Comparison of ENCODE assay signal across 8 mouse cellular contexts in genomic region chr6:41118201-41118976, GRCm38 (mm10).
A peak's percentile ranks its signal among the peaks of the same experiment; 100 is the strongest.
DNase-seq lines count a peak whose midpoint lies in the region; ATAC-seq lines count a peak whose summit lies in the region.

No protein-coding gene starts in this region.

- no peak overlapping the region for H3K27ac ChIP-seq in embryonic facial prominence, embryonic 11.5 days (replicated peaks; ENCODE audit: low read depth, low read length)
- no peak overlapping the region for H3K27ac ChIP-seq in heart, embryonic 15.5 days
- no peak overlapping the region for H3K27ac ChIP-seq in liver, embryonic 16.5 days (ENCODE audit: low read length)
- no peak overlapping the region for H3K27ac ChIP-seq in neural tube, embryonic 12.5 days

- no peak overlapping the region for H3K9ac ChIP-seq in embryonic facial prominence, embryonic 11.5 days (replicated peaks; ENCODE audit: low read length)
- no peak overlapping the region for H3K9ac ChIP-seq in heart, embryonic 15.5 days
- H3K9ac ChIP-seq in liver, embryonic 16.5 days (ENCODE audit: low read depth, low read length): no peak overlapping the region
- no peak overlapping the region for H3K9ac ChIP-seq in neural tube, embryonic 12.5 days

- no peaks in the 10 kb centered on the region for H3K9me3 ChIP-seq in embryonic facial prominence, embryonic 11.5 days (replicated peaks; ENCODE audit: control insufficient read depth, low read length)
- H3K9me3 ChIP-seq in heart, embryonic 15.5 days (replicated peaks): no peaks in the 10 kb centered on the region
- no peaks in the 10 kb centered on the region for H3K9me3 ChIP-seq in liver, embryonic 16.5 days (replicated peaks; ENCODE audit: control insufficient read depth, low read length)
- no peaks in the 10 kb centered on the region for H3K9me3 ChIP-seq in neural tube, embryonic 12.5 days

- peak; percentile 76 to 83 for DNase-seq in CD8-positive naive resting alpha-beta T cell, adult 2 months (ENCODE audit: low read depth in 2 of 2, low spot score in 2 of 2)
- DNase-seq in adrenal gland, postnatal 36 days: peak; percentile 67 to 69
- peak; percentile 51 for DNase-seq in embryonic facial prominence, embryonic 11.5 days (ENCODE audit: low spot score)
- DNase-seq in kidney, postnatal 36 days: peak; percentile 51 to 83
- DNase-seq in thymus, adult 18-20 months: peak; percentile 75 to 83

- no peak overlapping the region for H3K4me2 ChIP-seq in embryonic facial prominence, embryonic 11.5 days (ENCODE audit: low read depth, low read length)
- H3K4me2 ChIP-seq in heart, embryonic 15.5 days: peak overlapping the region; percentile 20
- peak overlapping the region; percentile 31 for H3K4me2 ChIP-seq in liver, embryonic 16.5 days (ENCODE audit: low read depth, low read length)
- peak overlapping the region; percentile 37 for H3K4me2 ChIP-seq in neural tube, embryonic 12.5 days (replicated peaks)

- H3K27me3 ChIP-seq in embryonic facial prominence, embryonic 11.5 days (ENCODE audit: control insufficient read depth, insufficient read depth, low read length): no peaks in the 10 kb centered on the region
- no peaks in the 10 kb centered on the region for H3K27me3 ChIP-seq in heart, embryonic 15.5 days
- no peaks in the 10 kb centered on the region for H3K27me3 ChIP-seq in liver, embryonic 16.5 days (ENCODE audit: control insufficient read depth, insufficient read depth, low read depth, low read length)
- H3K27me3 ChIP-seq in neural tube, embryonic 12.5 days (replicated peaks): no peaks in the 10 kb centered on the region

- ATAC-seq in embryonic facial prominence, embryonic 11.5 days (replicated peaks; ENCODE audit: insufficient number of reproducible peaks, low FRiP score, low TSS enrichment, low read depth): no peak; the same call in 1 of the 2 replicates
- peak; percentile 39; the same call in 1 of the 2 replicates for ATAC-seq in heart, embryonic 15.5 days (replicated peaks; ENCODE audit: insufficient number of reproducible peaks, insufficient read depth, low FRiP score, low read depth)
- peak; percentile 71 for ATAC-seq in liver, embryonic 16.5 days (ENCODE audit: low read depth)
- ATAC-seq in neural tube, embryonic 12.5 days (ENCODE audit: low FRiP score, low read depth): peak; percentile 82

- H3K4me1 ChIP-seq in embryonic facial prominence, embryonic 11.5 days (ENCODE audit: control insufficient read depth, insufficient read depth, low read length): no peaks in the 10 kb centered on the region
- H3K4me1 ChIP-seq in heart, embryonic 15.5 days (replicated peaks): no peaks in the 10 kb centered on the region
- H3K4me1 ChIP-seq in liver, embryonic 16.5 days (ENCODE audit: control insufficient read depth, low read depth, low read length): peaks cover 6% of the 10 kb centered on the region
- no peaks in the 10 kb centered on the region for H3K4me1 ChIP-seq in neural tube, embryonic 12.5 days

- H3K36me3 ChIP-seq in embryonic facial prominence, embryonic 11.5 days (replicated peaks; ENCODE audit: control insufficient read depth, insufficient read depth, low read depth, low read length): no peaks in the 10 kb centered on the region
- no peaks in the 10 kb centered on the region for H3K36me3 ChIP-seq in heart, embryonic 15.5 days
- H3K36me3 ChIP-seq in liver, embryonic 16.5 days (ENCODE audit: control insufficient read depth, insufficient read depth): no peaks in the 10 kb centered on the region
- no peaks in the 10 kb centered on the region for H3K36me3 ChIP-seq in neural tube, embryonic 12.5 days

- H3K4me3 ChIP-seq in embryonic facial prominence, embryonic 11.5 days (ENCODE audit: low read depth, low read length): no peak overlapping the region
- H3K4me3 ChIP-seq in heart, embryonic 15.5 days: peak overlapping the region; percentile 4; the same call in 1 of the 2 replicates
- 0 out of 2 replicates have a peak overlapping the region, but pooled peaks have one; percentile 2 for H3K4me3 ChIP-seq in liver, embryonic 16.5 days (ENCODE audit: low read depth, low read length)
- H3K4me3 ChIP-seq in neural tube, embryonic 12.5 days: no peak overlapping the region

- WGBS in embryonic facial prominence, embryonic 11.5 days: 20% methylated on average over 7 of the region's 7 CpGs
- WGBS in heart, embryonic 15.5 days: 8% methylated on average over 7 of the region's 7 CpGs
- WGBS in liver, embryonic 16.5 days (ENCODE audit: insufficient replicate concordance): 9% methylated on average over 7 of the region's 7 CpGs
- WGBS in neural tube, embryonic 12.5 days: 19% methylated on average over 7 of the region's 7 CpGs

Comparison
In these comparisons a context has a peak if more than half of its experiments do, and no peak if none do; other contexts are left out.
1. H3K4me3 ChIP-seq: peak in heart, embryonic 15.5 days (single experiment) and liver, embryonic 16.5 days (single experiment); none in embryonic facial prominence, embryonic 11.5 days (single experiment) and neural tube, embryonic 12.5 days (single experiment).
2. Peak in every context shown above with its lines, with median percentiles within 50 percentile points of each other: DNase-seq.